Mouse (Mus musculus): ENCODE data around the gene Atp6v0a4. TPM values are rescaled to one million over a fixed set of nuclear protein-coding genes. Genes with fewer than 3 reads are reported as not detected.

Atp6v0a4 gene
- 0.44 TPM in 1 of 2 replicates, not detected in the other for polyA plus RNA-seq (2014; fragmentation: Nextera tagmentation; extraction: Ambion mirVana)

DNA sequence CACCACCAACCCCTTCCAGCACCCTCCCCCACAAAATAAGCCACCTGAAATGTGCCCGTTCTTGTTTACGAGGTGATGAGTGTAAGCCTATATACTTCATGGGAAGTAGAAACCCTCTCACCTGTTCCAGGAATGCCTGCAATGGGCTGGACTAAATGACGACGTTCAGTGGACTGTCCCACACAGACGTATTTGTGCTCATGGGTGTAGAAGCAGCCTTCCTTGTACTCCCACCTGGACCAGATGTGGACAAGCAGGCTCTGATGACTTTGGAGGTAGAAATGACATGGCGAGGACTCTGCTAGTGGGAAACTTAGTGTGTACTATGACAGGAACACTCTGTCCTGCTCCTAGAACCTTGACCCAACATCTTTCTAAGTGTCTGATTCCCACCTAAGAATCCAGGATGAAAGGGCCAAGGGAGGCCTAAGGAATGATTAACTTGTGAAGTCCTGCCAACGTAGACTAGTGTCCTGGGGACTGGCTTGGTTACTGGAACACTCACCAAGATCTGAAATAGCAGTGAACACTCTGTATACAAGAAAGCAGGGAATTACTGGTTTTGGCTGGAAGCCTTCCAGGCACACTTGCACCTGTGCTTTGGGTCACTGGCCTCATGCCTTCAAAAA lies at the start of gene Atp6v0a4:
Gene Atp6v0a4, minus strand, starts transcription at position 380 of the 629 bp plus-strand sequence.
- H3K9me3 ChIP-seq (ENCODE audit: control insufficient read depth, low read length) = no peaks in the 10 kb centered on the region
- no peak within 1 kb of the TSS for H3K4me3 ChIP-seq (ENCODE audit: low read depth, low read length)
- H3K9ac ChIP-seq (replicated peaks; ENCODE audit: low read depth, low read length) = no peak within 1 kb of the TSS
- no peak within 1 kb of the TSS for H3K27ac ChIP-seq (ENCODE audit: low read depth, low read length)
- 94% methylated on average over 7 of the region's 7 CpGs for WGBS
- H3K36me3 ChIP-seq (ENCODE audit: control insufficient read depth, insufficient read depth, low read length) = peaks cover 24% of the 10 kb centered on the region
- no peaks in the 10 kb centered on the region for H3K4me1 ChIP-seq (ENCODE audit: control insufficient read depth, insufficient read depth, low read length)
- no peak within 1 kb of the TSS for H3K4me2 ChIP-seq (ENCODE audit: low read depth, low read length)
- no peak for ATAC-seq (ENCODE audit: low read depth)
- no peaks in the 10 kb centered on the region for H3K27me3 ChIP-seq (ENCODE audit: control insufficient read depth, insufficient read depth, low read length)

DNA sequence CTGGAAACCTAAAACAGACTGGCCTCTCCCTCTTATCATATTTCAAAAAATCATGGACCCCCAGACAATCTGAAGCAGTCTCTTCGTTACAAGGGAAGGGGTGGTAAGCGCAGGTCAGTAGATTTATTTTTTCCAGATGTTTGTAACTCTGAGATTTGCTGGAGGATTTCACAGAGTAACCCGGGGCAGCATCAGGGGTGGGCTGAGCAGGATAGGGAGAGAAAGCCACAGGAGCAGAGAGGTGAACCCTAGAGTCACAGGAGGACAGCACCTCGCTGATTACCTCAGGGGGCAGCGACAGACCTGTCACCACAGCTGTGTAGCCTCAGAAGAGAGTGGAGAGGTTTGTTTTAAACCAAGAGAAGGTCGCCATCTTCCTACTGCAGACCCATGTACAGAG lies 41.0 kb upstream of the Atp6v0a4 start:
- Histone ChIP-seq H3K9me3 (ENCODE audit: control insufficient read depth, low read length) (no peaks in the 10 kb centered on the region), H3K36me3 (ENCODE audit: control insufficient read depth, insufficient read depth, low read length) (peaks cover 28% of the 10 kb centered on the region), H3K4me2 (ENCODE audit: low read depth, low read length) (no peak overlapping the region), H3K27me3 (ENCODE audit: control insufficient read depth, insufficient read depth, low read length) (no peaks in the 10 kb centered on the region), H3K4me1 (ENCODE audit: control insufficient read depth, insufficient read depth, low read length) (peaks cover 16% of the 10 kb centered on the region; the same call in 1 of the 2 replicates), H3K9ac (replicated peaks; ENCODE audit: low read depth, low read length) (no peak overlapping the region), H3K27ac (ENCODE audit: low read depth, low read length) (0 out of 2 replicates have a peak overlapping the region, but pooled peaks have one; percentile 22), H3K4me3 (ENCODE audit: low read depth, low read length) (no peak overlapping the region)
- no peak for ATAC-seq (ENCODE audit: low read depth)
- WGBS = 65% methylated on average over 6 of the region's 6 CpGs

GRCm38 (mm10) chr6:38164705-38165104 lies 40.3 kb upstream of the Atp6v0a4 start:
- Histone ChIP-seq H3K4me1 (ENCODE audit: control insufficient read depth, insufficient read depth, low read length) (peaks cover 17% of the 10 kb centered on the region; the same call in 1 of the 2 replicates), H3K36me3 (ENCODE audit: control insufficient read depth, insufficient read depth, low read length) (peaks cover 21% of the 10 kb centered on the region), H3K9me3 (ENCODE audit: control insufficient read depth, low read length) (no peaks in the 10 kb centered on the region), H3K27me3 (ENCODE audit: control insufficient read depth, insufficient read depth, low read length) (no peaks in the 10 kb centered on the region), H3K9ac (replicated peaks; ENCODE audit: low read depth, low read length) (no peak overlapping the region), H3K4me3 (ENCODE audit: low read depth, low read length) (no peak overlapping the region), H3K27ac (ENCODE audit: low read depth, low read length) (no peak overlapping the region), H3K4me2 (ENCODE audit: low read depth, low read length) (no peak overlapping the region)
- no peak for ATAC-seq (ENCODE audit: low read depth)
- 75% methylated on average over 6 of the region's 6 CpGs for WGBS

DNA sequence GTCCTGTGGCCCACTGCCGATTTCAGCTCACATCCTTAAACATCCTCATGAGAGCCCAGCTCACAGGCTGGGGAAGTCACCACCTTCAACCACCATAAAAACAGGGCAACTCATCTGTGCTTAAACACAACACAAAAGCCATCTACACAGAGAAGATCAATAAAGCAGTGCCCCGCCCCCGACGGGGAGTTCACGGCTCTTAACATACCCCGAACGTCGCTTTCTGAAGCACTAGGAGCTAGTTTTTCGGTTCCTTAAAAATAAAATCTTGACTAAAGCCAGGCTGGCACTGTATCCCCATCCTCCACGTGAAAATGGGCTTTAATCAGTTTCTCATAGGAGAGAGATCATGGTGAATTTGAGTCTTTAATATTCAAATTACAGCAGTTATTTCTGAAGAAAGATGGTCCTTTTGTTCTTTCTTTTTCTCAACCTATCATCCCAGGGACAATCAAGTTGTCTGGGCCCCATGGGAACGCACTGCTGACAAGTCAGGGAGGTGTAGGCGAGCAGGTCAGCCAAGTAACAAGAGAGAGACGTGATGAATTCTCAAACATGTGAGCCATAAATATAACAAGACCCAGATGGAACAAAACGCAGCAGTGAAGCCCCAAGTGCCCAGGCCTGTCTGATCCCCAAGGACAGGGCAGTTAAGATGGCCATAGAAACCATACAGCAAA lies 38.6 kb upstream of the Atp6v0a4 start:
- no peak for ATAC-seq (ENCODE audit: low read depth)
- Histone ChIP-seq H3K27me3 (ENCODE audit: control insufficient read depth, insufficient read depth, low read length) (no peaks in the 10 kb centered on the region), H3K27ac (ENCODE audit: low read depth, low read length) (no peak overlapping the region), H3K4me3 (ENCODE audit: low read depth, low read length) (no peak overlapping the region), H3K9me3 (ENCODE audit: control insufficient read depth, low read length) (no peaks in the 10 kb centered on the region), H3K36me3 (ENCODE audit: control insufficient read depth, insufficient read depth, low read length) (peaks cover 7% of the 10 kb centered on the region; the same call in 1 of the 2 replicates), H3K4me1 (ENCODE audit: control insufficient read depth, insufficient read depth, low read length) (peaks cover 17% of the 10 kb centered on the region; the same call in 1 of the 2 replicates), H3K4me2 (ENCODE audit: low read depth, low read length) (no peak overlapping the region), H3K9ac (replicated peaks; ENCODE audit: low read depth, low read length) (no peak overlapping the region)
- WGBS = 12% methylated on average over 14 of the region's 14 CpGs

DNA sequence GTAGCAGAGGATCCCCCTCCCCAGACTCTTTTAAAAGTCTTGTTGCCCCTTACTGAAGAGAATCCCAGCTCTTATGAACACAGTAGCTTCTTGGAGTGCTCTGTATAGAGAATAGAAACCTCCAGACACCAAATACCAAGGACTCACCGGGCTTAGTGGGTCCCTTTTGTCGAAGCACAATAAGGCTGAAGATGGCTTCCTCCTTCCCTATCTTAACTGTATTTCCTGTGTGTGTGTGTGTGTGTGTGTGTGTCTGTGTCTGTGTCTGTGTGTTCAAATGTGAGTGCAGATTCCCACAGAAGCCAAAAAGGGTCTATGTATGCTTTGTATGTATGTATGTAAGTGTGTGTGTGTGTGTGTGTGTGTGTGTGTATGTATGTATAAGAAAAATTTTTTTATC lies 36.2 kb upstream of the Atp6v0a4 start:
- no peak overlapping the region for H3K4me2 ChIP-seq (ENCODE audit: low read depth, low read length)
- no peak overlapping the region for H3K4me3 ChIP-seq (ENCODE audit: low read depth, low read length)
- peaks cover 17% of the 10 kb centered on the region; the same call in 1 of the 2 replicates for H3K4me1 ChIP-seq (ENCODE audit: control insufficient read depth, insufficient read depth, low read length)
- no peaks in the 10 kb centered on the region for H3K27me3 ChIP-seq (ENCODE audit: control insufficient read depth, insufficient read depth, low read length)
- H3K27ac ChIP-seq (ENCODE audit: low read depth, low read length) = peak overlapping the region; percentile 72
- H3K9me3 ChIP-seq (ENCODE audit: control insufficient read depth, low read length) = no peaks in the 10 kb centered on the region
- H3K36me3 ChIP-seq (ENCODE audit: control insufficient read depth, insufficient read depth, low read length) = 0 out of 2 replicates have a peak, but pooled peaks cover 8% of the 10 kb centered on the region
- no peak; the same call in 1 of the 2 replicates for ATAC-seq (ENCODE audit: low read depth)
- 51% methylated on average over 2 of the region's 2 CpGs for WGBS
- no peak overlapping the region for H3K9ac ChIP-seq (replicated peaks; ENCODE audit: low read depth, low read length)

DNA sequence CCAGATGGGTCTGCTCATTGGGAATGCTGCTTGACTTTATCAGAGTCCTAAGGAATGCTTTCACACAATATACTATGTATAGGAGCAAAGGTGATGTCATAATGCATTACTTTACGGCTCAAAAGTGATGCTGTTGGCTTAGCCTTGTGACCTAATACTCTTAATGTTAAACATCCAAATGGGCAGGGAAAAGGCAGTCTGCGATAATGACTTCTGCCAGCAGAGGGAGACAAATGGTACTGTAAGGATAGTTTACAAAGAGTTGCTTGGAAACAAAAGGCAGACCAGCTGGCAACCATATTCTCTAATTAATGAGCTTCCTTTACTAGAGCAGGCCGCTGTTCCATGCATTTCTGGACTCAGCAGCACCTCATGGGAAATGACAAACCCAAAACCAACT lies 35.7 kb upstream of the Atp6v0a4 start:
- Histone ChIP-seq H3K4me1 (ENCODE audit: control insufficient read depth, insufficient read depth, low read length) (peaks cover 17% of the 10 kb centered on the region; the same call in 1 of the 2 replicates), H3K36me3 (ENCODE audit: control insufficient read depth, insufficient read depth, low read length) (0 out of 2 replicates have a peak, but pooled peaks cover 10% of the 10 kb centered on the region), H3K4me3 (ENCODE audit: low read depth, low read length) (no peak overlapping the region), H3K4me2 (ENCODE audit: low read depth, low read length) (no peak overlapping the region), H3K9me3 (ENCODE audit: control insufficient read depth, low read length) (no peaks in the 10 kb centered on the region), H3K27ac (ENCODE audit: low read depth, low read length) (peak overlapping the region; percentile 72), H3K27me3 (ENCODE audit: control insufficient read depth, insufficient read depth, low read length) (no peaks in the 10 kb centered on the region), H3K9ac (replicated peaks; ENCODE audit: low read depth, low read length) (no peak overlapping the region)
- peak; percentile 68 for ATAC-seq (ENCODE audit: low read depth)
- 15% methylated on average over 3 of the region's 3 CpGs for WGBS

- H3K9ac ChIP-seq (replicated peaks; ENCODE audit: low read depth, low read length) = no peak overlapping the region
- WGBS = 85% methylated on average over 4 of the region's 4 CpGs
- H3K4me1 ChIP-seq (ENCODE audit: control insufficient read depth, insufficient read depth, low read length) = peaks cover 17% of the 10 kb centered on the region; the same call in 1 of the 2 replicates
- no peak for ATAC-seq (ENCODE audit: low read depth)
- H3K27ac ChIP-seq (ENCODE audit: low read depth, low read length) = no peak overlapping the region
- no peaks in the 10 kb centered on the region for H3K9me3 ChIP-seq (ENCODE audit: control insufficient read depth, low read length)
- H3K27me3 ChIP-seq (ENCODE audit: control insufficient read depth, insufficient read depth, low read length) = no peaks in the 10 kb centered on the region
- H3K36me3 ChIP-seq (ENCODE audit: control insufficient read depth, insufficient read depth, low read length) = 0 out of 2 replicates have a peak, but pooled peaks cover 14% of the 10 kb centered on the region
- H3K4me2 ChIP-seq (ENCODE audit: low read depth, low read length) = no peak overlapping the region
- no peak overlapping the region for H3K4me3 ChIP-seq (ENCODE audit: low read depth, low read length)
Measured at GRCm38 (mm10) chr6:38159576-38159975, 35.2 kb upstream of the Atp6v0a4 start.

- 43% methylated on average over 16 of the region's 16 CpGs for WGBS
- H3K9ac ChIP-seq (replicated peaks; ENCODE audit: low read depth, low read length) = no peak overlapping the region
Measured at GRCm38 (mm10) chr6:38157925-38158324, 33.5 kb upstream of the Atp6v0a4 start.

DNA sequence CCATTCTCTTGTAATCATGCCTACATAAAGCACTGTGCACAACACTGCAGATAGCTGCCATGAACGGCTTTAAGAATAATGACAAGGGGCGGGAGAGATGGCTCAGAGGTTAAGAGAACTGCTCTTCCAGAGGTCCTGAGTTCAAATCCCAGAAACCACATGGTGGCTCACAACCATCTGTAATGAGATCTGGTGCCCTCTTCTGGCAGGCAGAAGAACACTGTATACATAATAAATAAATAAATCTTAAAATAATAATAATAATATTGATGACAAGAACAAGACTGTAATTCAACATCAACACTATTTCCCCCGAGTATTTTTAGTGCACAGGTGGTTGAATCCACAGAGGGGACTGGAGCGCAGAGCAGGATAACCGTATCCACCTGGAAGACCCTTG lies 31.8 kb upstream of the Atp6v0a4 start:
- 97% methylated on average over 5 of the region's 5 CpGs for WGBS
- Histone ChIP-seq H3K4me1 (ENCODE audit: control insufficient read depth, insufficient read depth, low read length) (0 out of 2 replicates have a peak, but pooled peaks cover 4% of the 10 kb centered on the region), H3K4me3 (ENCODE audit: low read depth, low read length) (no peak overlapping the region), H3K36me3 (ENCODE audit: control insufficient read depth, insufficient read depth, low read length) (peaks cover 17% of the 10 kb centered on the region; the same call in 1 of the 2 replicates), H3K4me2 (ENCODE audit: low read depth, low read length) (no peak overlapping the region), H3K9me3 (ENCODE audit: control insufficient read depth, low read length) (no peaks in the 10 kb centered on the region), H3K9ac (replicated peaks; ENCODE audit: low read depth, low read length) (no peak overlapping the region), H3K27ac (ENCODE audit: low read depth, low read length) (no peak overlapping the region), H3K27me3 (ENCODE audit: control insufficient read depth, insufficient read depth, low read length) (no peaks in the 10 kb centered on the region)
- ATAC-seq (ENCODE audit: low read depth) = no peak

More at GRCm38 (mm10) chr6:38157925-38158324, 33.5 kb upstream of the Atp6v0a4 start:
- Histone ChIP-seq H3K36me3 (ENCODE audit: control insufficient read depth, insufficient read depth, low read length) (0 out of 2 replicates have a peak, but pooled peaks cover 14% of the 10 kb centered on the region), H3K27me3 (ENCODE audit: control insufficient read depth, insufficient read depth, low read length) (no peaks in the 10 kb centered on the region), H3K27ac (ENCODE audit: low read depth, low read length) (0 out of 2 replicates have a peak overlapping the region, but pooled peaks have one; percentile 7), H3K4me1 (ENCODE audit: control insufficient read depth, insufficient read depth, low read length) (peaks cover 11% of the 10 kb centered on the region; the same call in 1 of the 2 replicates), H3K9me3 (ENCODE audit: control insufficient read depth, low read length) (no peaks in the 10 kb centered on the region), H3K4me2 (ENCODE audit: low read depth, low read length) (no peak overlapping the region), H3K4me3 (ENCODE audit: low read depth, low read length) (no peak overlapping the region)
- no peak for ATAC-seq (ENCODE audit: low read depth)
